Mouse (Mus musculus) midbrain, embryonic 11.5 days (tissue): ENCODE data around the gene Slc16a3. TPM values are rescaled to one million over a fixed set of nuclear protein-coding genes. Genes with fewer than 3 reads are reported as not detected.

Experiments
- ATAC-seq: fragments of 200-750 bp; cut with Nextera tagmentation; 2 replicates; pipeline ENCODE4 v1.8.0; 2017; ENCODE audit warnings: moderate TSS enrichment, moderate library complexity; ENCODE audit not compliant: low FRiP score
- DNase-seq: peaks from one replicate; pipeline ENCODE4 v3.0.0; 2015; ENCODE audit warnings: low spot score; ENCODE audit errors: missing footprints
- H3K27ac ChIP-seq: fragments of 300-500 bp; sonication (generic); 2 replicates; pipeline ENCODE4 v1.5.1; 2014; ENCODE audit warnings: low read depth, low read length
- H3K27me3 ChIP-seq: fragments of 300-500 bp; sonication (generic); 2 replicates; pipeline ENCODE4 v1.6.1; 2014; ENCODE audit warnings: mild to moderate bottlenecking, low read length, moderate library complexity, mixed read lengths; ENCODE audit not compliant: control insufficient read depth, insufficient read depth
- H3K36me3 ChIP-seq: fragments of 300-500 bp; sonication (generic); 2 replicates; pipeline ENCODE4 v1.6.1; 2014; ENCODE audit warnings: mild to moderate bottlenecking, low read length, moderate library complexity, mixed read lengths; ENCODE audit not compliant: control insufficient read depth, insufficient read depth
- H3K4me1 ChIP-seq: fragments of 300-500 bp; sonication (generic); 2 replicates; pipeline ENCODE4 v1.6.1; 2014; ENCODE audit warnings: low read length; ENCODE audit not compliant: control insufficient read depth, insufficient read depth
- H3K4me2 ChIP-seq: fragments of 300-500 bp; sonication (generic); 2 replicates; pipeline ENCODE4 v1.6.1; 2014; ENCODE audit warnings: mild to moderate bottlenecking, moderate library complexity
- H3K4me3 ChIP-seq: fragments of 300-500 bp; sonication (generic); 2 replicates; pipeline ENCODE4 v1.5.1; 2014; ENCODE audit warnings: low read depth, low read length
- H3K9ac ChIP-seq: fragments of 300-500 bp; sonication (generic); 2 replicates; pipeline ENCODE4 v1.6.1; 2014; ENCODE audit warnings: low read length
- H3K9me3 ChIP-seq: fragments of 300-500 bp; sonication (generic); 2 replicates; pipeline ENCODE4 v1.6.1; 2016; ENCODE audit warnings: low read length; ENCODE audit not compliant: control insufficient read depth
- WGBS: fragments of 180-500 bp; shearing (Covaris S2); extraction: QIAGEN DNeasy Blood & Tissue Kit; methylation state at CpG from one replicate; pipeline ENCODE4 v1.1.7; 2014; 5-methylcytosine and 5-hydroxymethylcytosine counted together
- polyA plus RNA-seq: library from polyadenylated mRNA; unstranded; fragments of >200 nt; fragmentation: Nextera tagmentation; extraction: Ambion mirVana; gene quantifications from 2 replicates; pipeline ENCODE4 v1.2.1, GENCODE M21; 2014

Gene Slc16a3
- polyA plus RNA-seq, 1 experiment from 2014 or later, result 30.4 TPM

DNA sequence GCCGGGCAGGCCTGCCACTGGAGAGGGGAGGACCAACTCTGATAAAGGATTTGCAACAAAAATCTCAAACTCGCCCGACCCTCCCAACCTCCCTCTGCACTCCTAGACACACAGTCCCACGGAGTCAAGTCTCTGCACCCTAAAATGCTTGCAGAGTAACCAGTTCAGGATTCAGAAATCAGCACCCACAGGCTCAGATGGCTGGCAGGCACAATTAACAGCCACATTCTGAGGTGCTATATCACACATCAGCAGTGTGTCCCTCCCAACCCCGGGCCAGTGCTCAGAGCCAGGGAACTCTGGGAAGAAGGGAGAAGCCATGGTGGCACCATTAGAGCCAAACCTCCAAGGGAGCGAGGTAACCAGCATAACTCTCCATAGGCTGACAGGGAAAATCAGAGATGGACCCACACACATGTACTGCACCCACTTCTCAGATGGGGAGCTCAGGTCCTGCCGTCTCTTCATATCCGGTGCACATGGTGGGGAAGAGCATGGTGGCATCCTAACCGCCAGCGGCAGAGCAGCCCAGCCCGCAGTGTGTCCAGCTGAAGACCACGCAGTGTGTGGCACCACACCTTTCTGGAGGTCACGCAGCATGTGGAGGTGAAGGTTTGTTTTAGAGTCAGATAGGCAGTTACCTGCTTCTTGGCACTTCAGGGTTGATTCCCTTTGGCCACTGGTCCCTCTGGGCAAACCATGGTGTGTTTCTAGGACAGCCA lies 13.9 kb downstream of the Slc16a3 start:
- no peak overlapping the region for H3K4me3 ChIP-seq
- no peak overlapping the region for H3K4me2 ChIP-seq
- no peaks in the 10 kb centered on the region for H3K4me1 ChIP-seq
- H3K27ac ChIP-seq, result no peak overlapping the region
- no peaks in the 10 kb centered on the region for H3K9me3 ChIP-seq
- DNase-seq, result no peak
- no peaks in the 10 kb centered on the region for H3K27me3 ChIP-seq
- ATAC-seq, result no peak
- no peak overlapping the region for H3K9ac ChIP-seq
- peaks cover 31% of the 10 kb centered on the region for H3K36me3 ChIP-seq
- WGBS, result 93% methylated on average over 13 of the region's 13 CpGs

DNA sequence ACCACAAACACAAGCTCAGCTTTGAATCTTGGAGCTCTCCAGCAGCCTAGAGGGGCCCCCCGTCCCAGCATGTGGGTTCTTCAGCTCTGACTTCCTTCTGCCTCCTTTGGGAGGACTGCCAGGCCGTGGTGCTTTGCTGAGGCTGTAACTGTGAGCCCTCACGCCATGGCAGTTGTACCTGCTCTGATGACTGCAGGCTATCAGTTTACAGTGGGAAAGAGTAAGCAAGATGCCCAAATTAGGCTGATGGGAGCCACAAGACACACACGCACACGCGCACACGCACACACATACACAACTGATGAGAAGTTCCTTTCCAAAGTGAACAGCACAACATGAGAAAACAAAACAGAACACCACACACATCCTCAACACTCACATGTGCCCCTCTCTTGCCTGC lies 14.6 kb downstream of the Slc16a3 start:
- peaks cover 33% of the 10 kb centered on the region for H3K36me3 ChIP-seq

GRCm38 (mm10) chr11:120964195-120965157 lies 16.2 kb downstream of the Slc16a3 start:
- DNase-seq (no peak), ATAC-seq (no peak)
- Histone ChIP-seq H3K4me3 (no peak overlapping the region), H3K4me1 (no peaks in the 10 kb centered on the region), H3K9me3 (no peaks in the 10 kb centered on the region), H3K36me3 (peaks cover 36% of the 10 kb centered on the region), H3K27ac (no peak overlapping the region), H3K9ac (no peak overlapping the region), H3K4me2 (no peak overlapping the region), H3K27me3 (no peaks in the 10 kb centered on the region)
- 84% methylated on average over 10 of the region's 10 CpGs for WGBS

More for the DNA sequence above, 14.6 kb downstream of the Slc16a3 start:
- DNase-seq, result no peak
- H3K9me3 ChIP-seq, result no peaks in the 10 kb centered on the region
- H3K4me2 ChIP-seq, result no peak overlapping the region
- no peak overlapping the region for H3K27ac ChIP-seq
- no peak overlapping the region for H3K9ac ChIP-seq
- ATAC-seq, result no peak
- WGBS, result 91% methylated on average over 7 of the region's 7 CpGs
- H3K4me1 ChIP-seq, result no peaks in the 10 kb centered on the region
- no peak overlapping the region for H3K4me3 ChIP-seq
- no peaks in the 10 kb centered on the region for H3K27me3 ChIP-seq

DNA sequence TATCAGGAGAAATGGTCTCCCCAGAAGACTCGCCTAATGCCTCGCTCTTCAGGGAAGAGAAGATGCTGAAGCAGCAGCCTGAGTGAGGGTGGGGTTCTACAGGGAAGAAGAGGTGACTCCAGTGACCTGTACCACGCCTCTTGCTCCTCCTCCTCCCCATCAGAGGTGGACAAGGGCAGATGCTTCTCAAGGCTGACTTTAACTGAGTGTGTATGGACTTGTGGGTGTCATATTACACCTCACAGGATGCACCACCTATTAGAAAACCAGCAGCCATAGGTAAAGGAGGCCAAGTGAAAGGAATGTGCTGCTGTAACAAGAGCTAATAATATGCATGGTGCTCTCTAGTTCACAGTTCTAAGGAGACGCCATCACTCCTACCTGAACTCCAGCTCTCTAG lies 17.3 kb downstream of the Slc16a3 start:
- H3K9ac ChIP-seq, result no peak overlapping the region
- H3K9me3 ChIP-seq, result no peaks in the 10 kb centered on the region
- no peaks in the 10 kb centered on the region for H3K27me3 ChIP-seq
- DNase-seq (no peak), ATAC-seq (no peak)
- no peak overlapping the region for H3K4me2 ChIP-seq
- WGBS, result 89% methylated on average over 4 of the region's 4 CpGs
- no peak overlapping the region for H3K27ac ChIP-seq
- H3K36me3 ChIP-seq, result peaks cover 36% of the 10 kb centered on the region
- no peaks in the 10 kb centered on the region for H3K4me1 ChIP-seq
- H3K4me3 ChIP-seq, result no peak overlapping the region

- DNase-seq, result no peak
- no peak overlapping the region for H3K27ac ChIP-seq
- H3K4me2 ChIP-seq, result no peak overlapping the region
- peaks cover 37% of the 10 kb centered on the region for H3K36me3 ChIP-seq
- no peaks in the 10 kb centered on the region for H3K9me3 ChIP-seq
- no peak for ATAC-seq
- no peak overlapping the region for H3K9ac ChIP-seq
- WGBS, result 93% methylated on average over 5 of the region's 5 CpGs
- H3K4me3 ChIP-seq, result no peak overlapping the region
- no peaks in the 10 kb centered on the region for H3K4me1 ChIP-seq
- H3K27me3 ChIP-seq, result no peaks in the 10 kb centered on the region
These were observed 21.5 kb downstream of the Slc16a3 start for GRCm38 (mm10) chr11:120969742-120970141.

DNA sequence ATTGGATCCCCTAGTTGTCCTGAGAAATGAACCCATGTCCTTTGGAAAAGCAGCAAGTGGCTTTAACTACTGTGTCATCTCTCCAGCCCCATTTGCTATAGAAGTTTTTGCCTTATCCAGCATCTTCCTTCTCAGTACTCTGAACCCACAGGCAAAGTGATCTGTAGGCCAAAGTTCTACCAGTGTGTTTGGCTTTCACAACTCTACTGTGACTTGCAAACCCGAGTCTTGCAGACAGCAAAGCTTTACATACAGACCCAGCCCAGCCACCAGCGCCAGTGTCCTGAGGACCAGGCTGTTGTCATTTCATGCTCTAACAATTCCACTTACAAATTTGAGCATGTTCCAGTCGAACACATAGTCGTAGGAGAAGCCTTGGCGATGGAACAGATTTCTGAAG lies 23.0 kb downstream of the Slc16a3 start:
- Histone ChIP-seq H3K27ac (no peak overlapping the region), H3K27me3 (no peaks in the 10 kb centered on the region), H3K4me2 (no peak overlapping the region), H3K4me1 (no peaks in the 10 kb centered on the region), H3K9me3 (no peaks in the 10 kb centered on the region), H3K9ac (no peak overlapping the region), H3K4me3 (no peak overlapping the region), H3K36me3 (peaks cover 34% of the 10 kb centered on the region)
- 93% methylated on average over 5 of the region's 5 CpGs for WGBS
- DNase-seq (no peak), ATAC-seq (no peak)

DNA sequence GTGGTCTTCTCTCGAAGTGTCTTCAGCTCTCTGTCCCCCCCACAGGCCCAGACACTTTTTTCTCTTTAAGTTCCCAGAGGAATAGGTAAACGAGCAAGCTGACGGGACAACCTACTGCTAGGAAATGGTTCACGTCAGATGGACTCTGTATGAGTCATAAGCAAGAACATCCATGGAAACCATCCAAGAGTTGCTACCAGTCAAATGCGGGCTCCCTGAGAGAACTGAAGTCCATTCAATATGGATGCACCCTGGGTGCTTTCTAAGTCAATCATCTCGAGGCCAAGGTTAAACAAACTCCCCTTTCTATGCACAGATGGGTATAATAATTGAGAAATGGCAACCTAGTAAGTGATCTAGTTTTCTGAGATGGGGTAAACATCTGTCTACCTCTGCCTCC lies 25.0 kb downstream of the Slc16a3 start:
- whole genome bisulfite sequencing, result 87% methylated on average over 6 of the region's 6 CpGs
- Histone ChIP-seq H3K9ac (no peak overlapping the region), H3K4me2 (no peak overlapping the region), H3K36me3 (peaks cover 22% of the 10 kb centered on the region), H3K4me1 (no peaks in the 10 kb centered on the region), H3K27ac (no peak overlapping the region), H3K9me3 (no peaks in the 10 kb centered on the region), H3K4me3 (no peak overlapping the region), H3K27me3 (no peaks in the 10 kb centered on the region)
- no peak for ATAC-seq
- no peak for DNase-seq

DNA sequence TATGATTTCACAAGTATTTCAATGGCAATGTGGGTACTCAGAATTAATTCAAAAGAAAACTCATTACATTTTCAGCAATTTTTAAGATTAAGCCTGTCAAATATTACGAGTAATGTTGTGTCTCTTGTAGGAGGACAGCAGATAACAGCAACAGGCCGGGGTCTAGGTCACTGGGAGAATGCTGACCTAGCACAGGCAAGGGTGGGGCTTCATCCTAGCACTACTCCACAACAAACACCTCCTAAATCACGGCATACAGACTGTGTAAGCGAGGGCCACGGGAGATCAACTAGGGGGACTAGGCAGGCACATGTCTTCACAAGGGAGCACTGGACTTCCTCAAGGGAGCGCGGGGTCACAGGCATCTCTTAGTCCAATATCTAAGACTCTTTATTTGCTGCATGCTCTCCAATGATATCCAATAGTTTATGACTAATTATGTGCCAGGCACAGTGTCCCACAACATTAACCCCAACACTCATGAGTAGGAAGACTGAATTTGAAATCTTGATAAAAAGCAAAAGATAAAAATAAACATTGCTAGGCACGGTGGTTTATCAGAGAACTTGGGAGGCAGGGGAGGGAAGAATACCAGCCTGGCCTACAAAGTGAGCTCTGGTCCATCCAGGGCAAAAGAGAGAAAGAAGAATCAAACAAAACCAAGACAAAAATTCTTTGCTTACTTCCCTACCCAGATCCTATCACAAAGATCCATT lies 31.6 kb downstream of the Slc16a3 start:
- H3K9me3 ChIP-seq, result no peaks in the 10 kb centered on the region
- DNase-seq (no peak), ATAC-seq (no peak)
- WGBS, result 90% methylated on average over 8 of the region's 8 CpGs
- H3K27me3 ChIP-seq, result no peaks in the 10 kb centered on the region
- H3K36me3 ChIP-seq, result peaks cover 32% of the 10 kb centered on the region
- H3K4me1 ChIP-seq, result no peaks in the 10 kb centered on the region
- H3K4me3 ChIP-seq, result no peak overlapping the region
- H3K27ac ChIP-seq, result no peak overlapping the region
- no peak overlapping the region for H3K9ac ChIP-seq
- H3K4me2 ChIP-seq, result no peak overlapping the region
